In genomic region chr12:97130276-97130675, GRCm38 (mm10) we compare ENCODE assay signal across 8 mouse cellular contexts.
DNase-seq lines count a peak whose midpoint lies in the region; ATAC-seq and TF ChIP-seq lines count a peak whose summit lies in the region.

No protein-coding gene starts in this region.

- H3K4me1 ChIP-seq in hindbrain, embryonic 13.5 days (replicated peaks) = no peaks in the 10 kb centered on the region

- H3K9ac ChIP-seq in hindbrain, embryonic 13.5 days = no peak overlapping the region

- H3K27ac ChIP-seq in gastrocnemius, adult 2 months = no peak overlapping the region
- no peak overlapping the region for H3K27ac ChIP-seq in hindbrain, embryonic 13.5 days

- ATAC-seq in hindbrain, embryonic 13.5 days (ENCODE audit: low FRiP score) = no peak

- H3K4me3 ChIP-seq in gastrocnemius, adult 2 months = no peak overlapping the region
- H3K4me3 ChIP-seq in hindbrain, embryonic 13.5 days = no peak overlapping the region

- H3K4me2 ChIP-seq in hindbrain, embryonic 13.5 days = no peak overlapping the region

- no peaks in the 10 kb centered on the region for H3K36me3 ChIP-seq in hindbrain, embryonic 13.5 days

- no peaks in the 10 kb centered on the region for H3K27me3 ChIP-seq in hindbrain, embryonic 13.5 days

- no peak for DNase-seq in gastrocnemius, adult 2 months
- DNase-seq in gastrocnemius, postnatal 36 days = no peak
- DNase-seq in lung, postnatal 14 days = peak; percentile 15
- DNase-seq in lung, postnatal 25 days (ENCODE audit: low spot score) = no peak
- peak; percentile 15 for DNase-seq in c-Kit-positive CD71-positive TER-119-negative erythroid progenitor cells, embryonic 14.5 days (ENCODE audit: low read depth)
- DNase-seq in lung, postnatal 36 days = peak; percentile 2
- no peak for DNase-seq in neural tube, embryonic 10.5 days (ENCODE audit: extremely low spot score, low spot score)

- intact Hi-C loops in gastrocnemius, adult 2 months (cut with DNase I) = no loop called here
- intact Hi-C loops in gastrocnemius, postnatal 36 days (cut with DNase I) = no loop called here

- H3K9me3 ChIP-seq in hindbrain, embryonic 13.5 days = no peaks in the 10 kb centered on the region

- peak; percentile 26 for TF ChIP-seq CTCF in gastrocnemius, adult 2 months (IDR thresholded peaks at IDR 0.05)

Comparison
In these comparisons a context has a peak if more than half of its experiments do, and no peak if none do; other contexts are left out.
1. DNase-seq: peak in lung, postnatal 14 days (single experiment), c-Kit-positive CD71-positive TER-119-negative erythroid progenitor cells, embryonic 14.5 days (single experiment) and lung, postnatal 36 days (single experiment); none in gastrocnemius, adult 2 months (single experiment), gastrocnemius, postnatal 36 days (0 of 2), lung, postnatal 25 days (single experiment) and neural tube, embryonic 10.5 days (single experiment).